Mouse (Mus musculus) midbrain, embryonic 11.5 days (tissue): ENCODE measurements around the gene Vipr2. TPM values are rescaled to one million over a fixed set of nuclear protein-coding genes. Genes with fewer than 3 reads are reported as not detected.

Source experiments
- ATAC-seq: fragments of 200-750 bp; cut with Nextera tagmentation; 2 replicates; pipeline ENCODE4 v1.8.0; 2017; ENCODE audit warnings: moderate TSS enrichment, moderate library complexity; ENCODE audit not compliant: low FRiP score
- DNase-seq: peaks from one replicate; pipeline ENCODE4 v3.0.0; 2015; ENCODE audit warnings: low spot score; ENCODE audit errors: missing footprints
- H3K27ac ChIP-seq: fragments of 300-500 bp; sonication (generic); 2 replicates; pipeline ENCODE4 v1.5.1; 2014; ENCODE audit warnings: low read depth, low read length
- H3K27me3 ChIP-seq: fragments of 300-500 bp; sonication (generic); 2 replicates; pipeline ENCODE4 v1.6.1; 2014; ENCODE audit warnings: mild to moderate bottlenecking, low read length, moderate library complexity, mixed read lengths; ENCODE audit not compliant: control insufficient read depth, insufficient read depth
- H3K36me3 ChIP-seq: fragments of 300-500 bp; sonication (generic); 2 replicates; pipeline ENCODE4 v1.6.1; 2014; ENCODE audit warnings: mild to moderate bottlenecking, low read length, moderate library complexity, mixed read lengths; ENCODE audit not compliant: control insufficient read depth, insufficient read depth
- H3K4me1 ChIP-seq: fragments of 300-500 bp; sonication (generic); 2 replicates; pipeline ENCODE4 v1.6.1; 2014; ENCODE audit warnings: low read length; ENCODE audit not compliant: control insufficient read depth, insufficient read depth
- H3K4me2 ChIP-seq: fragments of 300-500 bp; sonication (generic); 2 replicates; pipeline ENCODE4 v1.6.1; 2014; ENCODE audit warnings: mild to moderate bottlenecking, moderate library complexity
- H3K4me3 ChIP-seq: fragments of 300-500 bp; sonication (generic); 2 replicates; pipeline ENCODE4 v1.5.1; 2014; ENCODE audit warnings: low read depth, low read length
- H3K9ac ChIP-seq: fragments of 300-500 bp; sonication (generic); 2 replicates; pipeline ENCODE4 v1.6.1; 2014; ENCODE audit warnings: low read length
- H3K9me3 ChIP-seq: fragments of 300-500 bp; sonication (generic); 2 replicates; pipeline ENCODE4 v1.6.1; 2016; ENCODE audit warnings: low read length; ENCODE audit not compliant: control insufficient read depth
- WGBS: fragments of 180-500 bp; shearing (Covaris S2); extraction: QIAGEN DNeasy Blood & Tissue Kit; methylation state at CpG from one replicate; pipeline ENCODE4 v1.1.7; 2014; 5-methylcytosine and 5-hydroxymethylcytosine counted together
- polyA plus RNA-seq: library from polyadenylated mRNA; unstranded; fragments of >200 nt; fragmentation: Nextera tagmentation; extraction: Ambion mirVana; gene quantifications from 2 replicates; pipeline ENCODE4 v1.2.1, GENCODE M21; 2014

The Vipr2 gene
- polyA plus RNA-seq, 1 experiment from 2014 or later, result 5.2 TPM

- WGBS, result 98% methylated on average over 8 of the region's 8 CpGs
- Histone ChIP-seq H3K27me3 (no peaks in the 10 kb centered on the region), H3K9me3 (peaks cover 19% of the 10 kb centered on the region), H3K36me3 (peaks cover 47% of the 10 kb centered on the region), H3K9ac (no peak overlapping the region), H3K4me2 (no peak overlapping the region), H3K27ac (no peak overlapping the region), H3K4me1 (peaks cover 3% of the 10 kb centered on the region), H3K4me3 (no peak overlapping the region)
- ATAC-seq (no peak), DNase-seq (no peak)
Observed at GRCm38 (mm10) chr12:116054342-116054741, 23.2 kb upstream of the Vipr2 start.

- Histone ChIP-seq H3K9ac (no peak overlapping the region), H3K36me3 (peaks cover 55% of the 10 kb centered on the region), H3K4me3 (no peak overlapping the region), H3K9me3 (peaks cover 30% of the 10 kb centered on the region), H3K27ac (no peak overlapping the region), H3K27me3 (no peaks in the 10 kb centered on the region), H3K4me2 (no peak overlapping the region), H3K4me1 (no peaks in the 10 kb centered on the region)
- 95% methylated on average over 3 of the region's 3 CpGs for WGBS
- DNase-seq (no peak), ATAC-seq (no peak)
Observed at GRCm38 (mm10) chr12:116056112-116056511, 21.4 kb upstream of the Vipr2 start.

DNA sequence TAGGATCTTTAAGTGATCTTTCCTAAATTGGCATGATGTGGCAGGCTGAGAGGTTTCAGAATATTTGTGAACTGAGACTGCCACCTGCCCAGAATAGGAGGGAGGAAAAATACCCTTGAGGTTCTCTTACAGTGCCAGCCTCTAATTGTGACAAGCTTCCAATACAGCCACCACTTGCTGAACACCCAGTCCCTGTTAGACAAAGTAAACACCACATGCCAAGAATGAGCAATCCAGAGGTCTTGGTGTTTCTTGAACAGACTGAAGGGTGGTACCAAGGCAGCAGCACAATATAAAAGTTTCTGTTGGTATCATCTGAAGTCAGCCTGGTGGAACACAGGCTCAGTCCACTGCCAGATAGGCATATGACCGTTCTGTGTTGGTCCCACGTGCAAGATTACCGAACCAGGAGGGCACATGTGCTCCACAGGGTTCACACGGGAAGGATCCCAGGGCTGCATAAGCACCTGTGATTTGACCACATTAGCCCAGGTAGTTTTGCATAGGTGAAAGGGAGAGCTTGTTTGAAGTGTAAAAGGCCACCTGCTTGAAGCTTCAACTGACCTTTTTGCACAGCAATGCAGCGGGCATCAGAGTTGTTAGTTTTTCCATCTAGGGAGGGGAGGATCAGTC is 15.8 kb upstream of the Vipr2 start:
- H3K36me3 ChIP-seq, result peaks cover 31% of the 10 kb centered on the region
- 95% methylated on average over 5 of the region's 5 CpGs for WGBS
- no peaks in the 10 kb centered on the region for H3K4me1 ChIP-seq
- H3K4me3 ChIP-seq, result no peak overlapping the region
- H3K4me2 ChIP-seq, result no peak overlapping the region
- peaks cover 32% of the 10 kb centered on the region for H3K9me3 ChIP-seq
- H3K27me3 ChIP-seq, result no peaks in the 10 kb centered on the region
- no peak overlapping the region for H3K9ac ChIP-seq
- ATAC-seq (peak; percentile 18; the same call in 1 of the 2 replicates), DNase-seq (peak; percentile 81)
- no peak overlapping the region for H3K27ac ChIP-seq

- Histone ChIP-seq H3K27ac (no peak overlapping the region), H3K9me3 (peaks cover 28% of the 10 kb centered on the region)
Observed at GRCm38 (mm10) chr12:116062194-116062583, 15.3 kb upstream of the Vipr2 start.

GRCm38 (mm10) chr12:116063020-116063419 is 14.5 kb upstream of the Vipr2 start:
- ATAC-seq, result no peak
- Histone ChIP-seq H3K9ac (no peak overlapping the region), H3K4me1 (no peaks in the 10 kb centered on the region), H3K36me3 (peaks cover 22% of the 10 kb centered on the region), H3K4me2 (no peak overlapping the region), H3K27ac (no peak overlapping the region), H3K4me3 (no peak overlapping the region), H3K9me3 (peaks cover 28% of the 10 kb centered on the region), H3K27me3 (no peaks in the 10 kb centered on the region)
- 94% methylated on average over 4 of the region's 4 CpGs for WGBS
- peak; percentile 70 for DNase-seq

More at GRCm38 (mm10) chr12:116062194-116062583, 15.3 kb upstream of the Vipr2 start:
- peak; percentile 66 for DNase-seq
- no peak for ATAC-seq
- 93% methylated on average over 2 of the region's 2 CpGs for WGBS
- Histone ChIP-seq H3K27me3 (no peaks in the 10 kb centered on the region), H3K4me2 (no peak overlapping the region), H3K9ac (no peak overlapping the region), H3K4me1 (no peaks in the 10 kb centered on the region), H3K4me3 (no peak overlapping the region), H3K36me3 (peaks cover 26% of the 10 kb centered on the region)

DNA sequence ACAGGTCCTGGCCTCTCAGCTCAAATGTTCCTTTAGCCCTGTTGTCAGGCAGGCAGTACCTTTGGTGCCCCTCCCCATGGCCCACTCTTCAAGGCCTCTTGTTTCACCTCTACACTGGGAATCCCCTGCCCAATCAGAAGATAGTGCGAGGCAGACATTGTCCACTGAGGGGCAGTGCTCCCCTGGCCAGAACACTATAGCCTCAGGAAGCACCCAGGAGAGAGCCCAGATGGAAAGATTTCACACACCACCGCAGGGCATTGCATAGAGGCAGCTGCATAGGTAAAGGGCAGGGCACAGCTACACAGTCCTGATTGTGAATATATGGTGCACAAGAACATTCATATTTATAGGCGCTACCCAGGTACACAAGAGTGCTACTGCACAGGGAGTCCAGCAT is 6.5 kb upstream of the Vipr2 start:
- H3K4me1 ChIP-seq, result no peaks in the 10 kb centered on the region
- H3K36me3 ChIP-seq, result no peaks in the 10 kb centered on the region
- peak; percentile 93 for ATAC-seq
- H3K27ac ChIP-seq, result no peak overlapping the region
- H3K27me3 ChIP-seq, result no peaks in the 10 kb centered on the region
- no peaks in the 10 kb centered on the region for H3K9me3 ChIP-seq
- no peak overlapping the region for H3K9ac ChIP-seq
- H3K4me3 ChIP-seq, result no peak overlapping the region
- peak; percentile 92 for DNase-seq
- H3K4me2 ChIP-seq, result no peak overlapping the region
- WGBS, result 25% methylated on average over 3 of the region's 3 CpGs

- no peak for DNase-seq
- peaks cover 3% of the 10 kb centered on the region; the same call in 1 of the 2 replicates for H3K27me3 ChIP-seq
- H3K27ac ChIP-seq, result no peak overlapping the region
- H3K9ac ChIP-seq, result peak overlapping the region; percentile 79
- 0 out of 2 replicates have a peak, but pooled peaks cover 3% of the 10 kb centered on the region for H3K4me1 ChIP-seq
- no peaks in the 10 kb centered on the region for H3K36me3 ChIP-seq
- peak overlapping the region; percentile 86 for H3K4me2 ChIP-seq
- peak overlapping the region; percentile 58 for H3K4me3 ChIP-seq
- H3K9me3 ChIP-seq, result no peaks in the 10 kb centered on the region
- ATAC-seq, result peak; percentile 62; the same call in 1 of the 2 replicates
- 1% methylated on average over 24 of the region's 24 CpGs for WGBS
Observed at GRCm38 (mm10) chr12:116077855-116078366, 385 bp downstream of the Vipr2 start.

GRCm38 (mm10) chr12:116083125-116083524 is 5.6 kb downstream of the Vipr2 start:
- H3K4me3 ChIP-seq, result no peak overlapping the region
- no peaks in the 10 kb centered on the region; the same call in 1 of the 2 replicates for H3K27me3 ChIP-seq
- H3K36me3 ChIP-seq, result no peaks in the 10 kb centered on the region
- H3K9ac ChIP-seq, result no peak overlapping the region
- H3K27ac ChIP-seq, result no peak overlapping the region
- DNase-seq (no peak), ATAC-seq (no peak)
- H3K4me2 ChIP-seq, result no peak overlapping the region
- H3K4me1 ChIP-seq, result 0 out of 2 replicates have a peak, but pooled peaks cover 3% of the 10 kb centered on the region
- 83% methylated on average over 6 of the region's 6 CpGs for WGBS
- H3K9me3 ChIP-seq, result no peaks in the 10 kb centered on the region

DNA sequence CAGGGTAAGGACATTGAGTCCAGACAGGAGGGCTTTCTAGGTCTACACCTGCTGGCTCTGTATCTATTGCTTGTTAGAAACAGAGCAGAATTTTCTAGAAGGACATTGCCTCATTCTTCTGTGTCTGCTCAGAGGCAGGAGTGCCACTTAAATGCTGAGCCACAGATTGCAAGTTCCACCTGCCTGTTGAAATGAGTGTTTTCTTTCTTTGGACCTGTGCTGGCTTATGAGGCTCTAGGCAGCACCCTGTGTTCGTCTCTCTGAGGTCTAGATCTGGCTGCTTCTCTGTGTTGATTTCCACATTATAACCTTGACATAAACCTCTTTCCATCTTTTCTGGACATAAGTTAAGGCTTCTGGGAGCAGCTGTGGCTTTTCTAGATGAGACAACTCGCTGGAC is 6.8 kb downstream of the Vipr2 start:
- no peak overlapping the region for H3K4me2 ChIP-seq
- 77% methylated on average over 2 of the region's 2 CpGs for WGBS
- no peaks in the 10 kb centered on the region for H3K36me3 ChIP-seq

More for the DNA sequence above, 6.8 kb downstream of the Vipr2 start:
- no peak overlapping the region for H3K4me3 ChIP-seq
- H3K27me3 ChIP-seq, result no peaks in the 10 kb centered on the region
- DNase-seq (no peak), ATAC-seq (no peak)
- H3K4me1 ChIP-seq, result no peaks in the 10 kb centered on the region
- H3K27ac ChIP-seq, result no peak overlapping the region
- no peaks in the 10 kb centered on the region for H3K9me3 ChIP-seq
- no peak overlapping the region for H3K9ac ChIP-seq
